Mouse (Mus musculus) midbrain, embryonic 13.5 days (tissue): Measurements from ENCODE around the gene Gab3. TPM values are rescaled to one million over a fixed set of nuclear protein-coding genes. Genes with fewer than 3 reads are reported as not detected.
A peak's percentile ranks its signal among the peaks of the same experiment; 100 is the strongest.

ENCODE experiments used
- ATAC-seq: fragments of 200-750 bp; cut with Nextera tagmentation; 2 replicates; pipeline ENCODE4 v1.8.0; 2017; ENCODE audit warnings: mild to moderate bottlenecking, moderate TSS enrichment, moderate library complexity
- H3K27ac ChIP-seq: fragments of 300-500 bp; sonication (generic); 2 replicates; pipeline ENCODE4 v1.5.1; 2015; ENCODE audit warnings: inconsistent platforms, mild to moderate bottlenecking, moderate library complexity
- H3K27me3 ChIP-seq: fragments of 300-500 bp; sonication (generic); 2 replicates; pipeline ENCODE4 v1.6.1; 2015; ENCODE audit warnings: mild to moderate bottlenecking, inconsistent platforms
- H3K36me3 ChIP-seq: fragments of 300-500 bp; sonication (generic); 2 replicates; pipeline ENCODE4 v1.6.1; 2015; ENCODE audit warnings: mild to moderate bottlenecking, inconsistent platforms
- H3K4me1 ChIP-seq: fragments of 300-500 bp; sonication (generic); replicated peaks from 2 replicates; pipeline ENCODE4 v1.6.1; 2015; ENCODE audit warnings: inconsistent platforms
- H3K4me2 ChIP-seq: fragments of 300-500 bp; sonication (generic); replicated peaks from 2 replicates; pipeline ENCODE4 v1.6.1; 2015; ENCODE audit warnings: moderate library complexity, mild to moderate bottlenecking, inconsistent platforms
- H3K4me3 ChIP-seq: fragments of 300-500 bp; sonication (generic); replicated peaks from 2 replicates; pipeline ENCODE4 v1.5.1; 2015; ENCODE audit warnings: mild to moderate bottlenecking, inconsistent platforms
- H3K9ac ChIP-seq: fragments of 300-500 bp; sonication (generic); replicated peaks from 2 replicates; pipeline ENCODE4 v1.6.1; 2015; ENCODE audit warnings: mild to moderate bottlenecking, inconsistent platforms
- H3K9me3 ChIP-seq: fragments of 300-500 bp; sonication (generic); 2 replicates; pipeline ENCODE4 v1.6.1; 2016; ENCODE audit warnings: mild to moderate bottlenecking, inconsistent platforms
- WGBS: fragments of 180-500 bp; shearing (Covaris S2); methylation state at CpG from one replicate; pipeline ENCODE4 v1.1.7; 2015; 5-methylcytosine and 5-hydroxymethylcytosine counted together
- polyA plus RNA-seq: library from polyadenylated mRNA; unstranded; fragments of >200 nt; fragmentation: Nextera tagmentation; extraction: Ambion mirVana; gene quantifications from 2 replicates; pipeline ENCODE4 v1.2.1, GENCODE M21; 2015

Gene Gab3
- polyA plus RNA-seq = 1.2 and 1.7 TPM in 2 replicates

DNA sequence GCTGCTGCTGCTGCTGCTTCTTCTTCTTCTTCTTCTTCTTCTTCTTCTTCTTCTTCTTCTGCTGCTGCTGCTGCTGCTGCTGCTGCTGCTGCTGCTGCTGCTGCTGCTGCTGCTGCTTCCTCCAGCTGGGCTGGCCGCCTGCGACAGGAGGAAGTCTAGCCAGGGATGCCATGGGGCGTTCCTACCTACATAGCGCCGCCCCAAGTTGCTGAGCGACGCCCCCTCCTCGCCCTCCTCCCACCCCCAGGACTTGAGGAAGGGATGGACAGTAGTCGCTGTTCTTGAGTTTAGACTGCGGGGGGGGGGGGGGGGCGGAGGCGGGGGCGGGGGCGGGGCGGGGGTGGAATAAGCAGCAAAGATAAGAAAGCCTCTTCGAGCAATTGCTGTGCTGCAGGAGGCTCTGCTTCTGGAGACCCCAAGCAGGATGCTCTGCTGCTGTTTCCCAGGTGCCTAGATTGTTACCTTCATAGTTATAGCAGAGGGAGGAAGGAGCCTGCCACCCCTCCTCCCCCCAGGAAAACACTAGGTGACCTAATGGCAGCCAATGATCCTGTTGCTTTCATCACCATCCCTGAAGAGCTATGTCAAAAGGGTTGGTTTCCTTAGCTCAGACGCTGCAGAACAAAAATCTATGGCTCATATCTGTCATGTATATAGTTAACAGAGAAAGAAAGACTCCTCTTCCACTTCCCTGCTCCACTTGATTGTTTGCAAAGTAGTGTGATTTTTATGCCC is at the start of gene Gab3:
Gab3 (minus strand) TSS at position 685 of the 735 bp plus-strand sequence.
- WGBS = 23% methylated on average over 5 of the region's 17 CpGs
- no peaks in the 10 kb centered on the region for H3K9me3 ChIP-seq
- peak within 1 kb of the TSS; percentile 59 for H3K9ac ChIP-seq
- peak within 1 kb of the TSS; percentile 51 for H3K4me3 ChIP-seq
- no peaks in the 10 kb centered on the region for H3K4me1 ChIP-seq
- peak within 1 kb of the TSS; percentile 59 for H3K4me2 ChIP-seq
- ATAC-seq = peak; percentile 96
- H3K36me3 ChIP-seq = no peaks in the 10 kb centered on the region
- H3K27ac ChIP-seq = no peak within 1 kb of the TSS
- no peaks in the 10 kb centered on the region for H3K27me3 ChIP-seq

DNA sequence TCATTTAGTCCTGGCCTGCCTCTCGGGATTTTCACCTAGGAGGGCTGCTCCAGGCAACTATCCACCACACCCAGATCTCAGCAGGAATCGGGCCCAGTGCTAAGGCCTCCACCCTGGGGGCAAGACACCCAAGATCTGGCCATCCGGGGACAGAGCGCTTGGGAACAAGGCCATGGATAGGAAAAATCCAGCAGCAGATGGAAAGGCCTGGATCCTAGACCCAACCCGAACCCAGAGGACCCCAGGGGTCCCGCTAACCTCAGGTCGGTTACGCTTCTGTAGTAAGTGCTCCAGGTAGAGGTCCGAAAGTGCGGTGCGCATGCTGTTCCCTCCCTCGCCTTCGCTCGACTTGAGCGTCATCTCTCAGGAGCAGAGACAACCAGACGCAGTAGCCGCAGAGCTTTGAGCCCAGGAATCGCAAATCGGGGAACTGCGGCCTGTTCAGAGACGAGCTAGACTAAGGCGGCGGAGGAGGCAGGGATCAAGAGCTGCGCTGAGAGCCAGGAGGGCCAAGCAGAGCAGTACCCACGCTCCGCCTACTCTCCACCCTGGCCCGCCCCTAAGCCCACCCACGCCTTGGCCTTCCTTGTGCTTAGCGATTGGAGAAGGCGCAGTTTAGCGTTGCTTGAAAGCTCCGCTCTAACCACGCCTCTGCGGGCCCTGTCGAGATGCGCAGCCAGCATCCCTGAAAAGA is 45.4 kb upstream of the Gab3 start, which contains the start of gene Mpp1:
Mpp1 (minus strand) TSS at position 550 of the 694 bp plus-strand sequence.
- Histone ChIP-seq H3K9me3 (no peaks in the 10 kb centered on the region), H3K36me3 (no peaks in the 10 kb centered on the region), H3K4me3 (peak within 1 kb of the TSS; percentile 48), H3K27me3 (no peaks in the 10 kb centered on the region), H3K27ac (no peak within 1 kb of the TSS), H3K9ac (peak within 1 kb of the TSS; percentile 65), H3K4me2 (peak within 1 kb of the TSS; percentile 60), H3K4me1 (no peaks in the 10 kb centered on the region)
- ATAC-seq = peak; percentile 100
- 28% methylated on average over 36 of the region's 36 CpGs for WGBS

DNA sequence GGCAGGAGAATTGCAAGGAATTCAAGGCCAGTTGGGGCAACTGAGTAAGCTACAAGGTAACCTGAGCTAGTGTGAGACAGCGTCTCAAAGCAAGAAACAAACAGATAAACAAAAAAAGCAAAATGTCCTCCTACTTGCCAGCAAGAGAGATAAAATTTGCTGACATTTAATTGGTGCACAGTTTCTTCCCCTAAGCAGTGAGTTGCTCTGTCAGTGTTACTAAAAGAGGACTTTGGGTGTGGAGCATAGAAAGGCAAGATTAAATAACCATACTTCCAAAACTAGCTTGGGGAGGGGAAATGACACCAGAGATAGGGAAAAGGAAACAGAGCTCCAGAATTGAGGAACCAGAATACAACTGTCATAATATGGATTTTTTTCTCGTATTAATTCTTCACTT is 44.2 kb upstream of the Gab3 start:
- Histone ChIP-seq H3K27ac (no peak overlapping the region), H3K9me3 (no peaks in the 10 kb centered on the region), H3K36me3 (no peaks in the 10 kb centered on the region), H3K4me3 (no peak overlapping the region), H3K4me2 (no peak overlapping the region), H3K9ac (no peak overlapping the region), H3K27me3 (no peaks in the 10 kb centered on the region), H3K4me1 (no peaks in the 10 kb centered on the region)
- no peak for ATAC-seq
- 67% methylated on average over 2 of the region's 2 CpGs for WGBS

DNA sequence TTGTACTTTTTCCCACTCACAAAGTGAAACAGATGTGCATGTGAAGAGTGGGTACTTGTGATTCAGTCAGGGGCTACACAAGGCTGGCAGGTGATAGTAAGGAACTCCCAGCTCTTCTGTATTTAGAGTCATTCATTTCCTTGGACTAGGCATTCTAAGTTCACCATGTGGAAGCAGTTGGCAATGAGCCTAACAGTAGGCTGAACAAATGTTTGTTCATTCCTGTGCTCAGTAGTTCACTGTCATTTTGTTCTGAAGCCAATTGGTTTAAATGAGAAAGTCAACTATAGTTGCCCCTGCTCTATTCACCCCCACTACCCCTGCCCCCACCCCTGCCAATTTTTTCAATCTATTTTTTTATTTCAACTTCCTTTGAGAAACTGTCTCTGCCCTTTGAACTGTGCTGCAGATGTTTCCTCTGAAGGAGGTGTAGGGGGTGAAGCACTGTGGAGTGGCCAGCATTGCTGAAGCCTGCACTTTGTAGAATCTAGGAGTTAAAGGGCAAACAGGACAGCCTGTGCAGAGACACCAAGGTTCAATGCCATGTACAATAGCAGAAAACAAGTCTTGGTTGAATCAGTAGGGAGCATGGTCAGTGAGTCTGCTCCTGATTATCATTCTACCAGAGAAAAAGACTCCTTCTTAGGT is 43.2 kb upstream of the Gab3 start:
- Histone ChIP-seq H3K27ac (no peak overlapping the region), H3K4me2 (no peak overlapping the region), H3K9ac (no peak overlapping the region), H3K9me3 (no peaks in the 10 kb centered on the region), H3K4me3 (no peak overlapping the region), H3K4me1 (no peaks in the 10 kb centered on the region), H3K27me3 (no peaks in the 10 kb centered on the region), H3K36me3 (no peaks in the 10 kb centered on the region)
- no peak for ATAC-seq

DNA sequence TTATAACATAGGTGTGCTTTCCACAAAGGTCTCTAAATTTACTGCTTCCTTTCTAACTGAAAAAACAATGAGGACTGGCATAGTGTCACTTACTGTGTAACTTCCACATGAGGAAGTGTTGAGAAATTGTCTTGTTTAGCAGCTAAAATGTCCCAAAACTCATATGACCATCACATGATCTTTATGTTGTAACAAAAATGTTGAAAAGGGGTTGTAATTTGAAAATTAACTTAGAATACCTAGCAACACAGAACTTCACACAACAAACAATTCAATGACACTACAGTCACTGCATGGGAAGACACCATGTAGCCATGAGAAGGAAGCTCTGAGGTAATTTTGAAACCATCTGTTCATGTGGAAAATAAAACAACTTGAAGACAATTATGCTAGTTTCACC is 41.6 kb upstream of the Gab3 start:
- Histone ChIP-seq H3K4me3 (no peak overlapping the region), H3K27ac (no peak overlapping the region), H3K4me2 (no peak overlapping the region), H3K27me3 (no peaks in the 10 kb centered on the region), H3K9ac (no peak overlapping the region), H3K36me3 (no peaks in the 10 kb centered on the region), H3K4me1 (no peaks in the 10 kb centered on the region), H3K9me3 (no peaks in the 10 kb centered on the region)
- ATAC-seq = no peak

DNA sequence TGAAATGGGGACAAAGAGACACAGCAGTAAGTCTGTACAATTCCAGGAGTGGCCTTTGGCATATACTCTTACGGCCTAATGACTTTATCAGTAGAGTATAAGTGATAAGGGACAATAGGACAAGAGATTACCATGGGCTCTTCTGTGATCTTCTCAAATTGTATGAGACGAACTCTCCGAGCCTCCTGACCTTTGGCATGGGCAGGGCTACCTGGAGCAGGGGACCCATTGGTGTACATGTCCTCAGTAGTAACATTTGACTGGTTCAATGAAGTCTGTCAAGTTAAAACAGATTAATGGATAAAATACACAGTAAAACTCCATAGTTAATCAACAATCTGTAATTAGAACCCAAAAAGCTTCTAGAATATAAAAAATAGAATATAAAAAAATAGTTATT is 40.3 kb upstream of the Gab3 start:
- WGBS = 71% methylated on average over 3 of the region's 3 CpGs
- Histone ChIP-seq H3K4me3 (no peak overlapping the region), H3K9ac (no peak overlapping the region), H3K4me1 (no peaks in the 10 kb centered on the region), H3K36me3 (no peaks in the 10 kb centered on the region), H3K27ac (no peak overlapping the region), H3K27me3 (no peaks in the 10 kb centered on the region), H3K4me2 (no peak overlapping the region), H3K9me3 (no peaks in the 10 kb centered on the region)
- no peak for ATAC-seq

DNA sequence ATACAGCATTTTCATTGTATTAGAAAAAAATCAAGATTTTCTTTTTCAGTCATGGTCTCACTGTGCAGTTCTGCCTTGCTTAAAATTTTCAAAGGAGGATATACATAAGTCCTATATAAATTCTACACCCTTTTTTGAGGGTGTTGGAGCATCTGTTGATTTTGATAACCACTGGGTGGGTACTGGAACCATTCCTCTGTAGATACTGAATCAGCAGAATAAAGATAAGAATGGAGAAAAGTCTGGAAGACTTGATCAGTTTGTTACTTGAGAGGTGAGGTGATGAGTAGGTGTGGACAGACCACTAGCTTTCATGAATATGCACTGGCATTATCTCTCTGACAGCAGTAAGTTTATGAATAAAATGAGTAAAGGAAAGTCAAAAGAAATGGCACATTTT is 30.3 kb upstream of the Gab3 start:
- Histone ChIP-seq H3K36me3 (peaks cover 3% of the 10 kb centered on the region; the same call in 1 of the 2 replicates), H3K27me3 (no peaks in the 10 kb centered on the region), H3K4me1 (no peaks in the 10 kb centered on the region), H3K27ac (no peak overlapping the region), H3K4me2 (no peak overlapping the region), H3K9me3 (no peaks in the 10 kb centered on the region), H3K4me3 (no peak overlapping the region), H3K9ac (no peak overlapping the region)
- ATAC-seq = no peak

DNA sequence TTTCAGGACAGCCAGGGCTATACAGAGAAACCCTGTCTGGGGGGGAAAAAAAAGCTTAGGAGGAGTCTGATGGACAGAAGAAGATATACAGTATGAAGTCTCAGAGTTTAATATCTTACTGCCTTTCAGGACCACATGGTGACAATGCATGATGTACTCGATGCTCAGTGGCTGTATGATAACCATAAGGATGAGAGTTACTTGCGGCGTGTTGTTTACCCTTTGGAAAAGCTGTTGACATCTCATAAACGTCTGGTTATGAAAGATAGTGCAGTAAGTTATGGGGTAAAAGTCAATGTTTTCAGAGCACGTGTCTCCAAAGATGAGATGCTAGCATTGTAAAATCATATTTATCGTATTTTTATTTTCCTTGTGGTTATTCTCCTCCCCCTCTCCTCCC is 17.0 kb upstream of the Gab3 start:
- Histone ChIP-seq H3K9ac (no peak overlapping the region), H3K27me3 (no peaks in the 10 kb centered on the region), H3K9me3 (no peaks in the 10 kb centered on the region), H3K4me2 (no peak overlapping the region), H3K36me3 (peaks cover 40% of the 10 kb centered on the region), H3K4me3 (no peak overlapping the region), H3K27ac (no peak overlapping the region), H3K4me1 (peaks cover 3% of the 10 kb centered on the region; the same call in 1 of the 2 replicates)
- ATAC-seq = no peak
- WGBS = 91% methylated on average over 6 of the region's 6 CpGs

DNA sequence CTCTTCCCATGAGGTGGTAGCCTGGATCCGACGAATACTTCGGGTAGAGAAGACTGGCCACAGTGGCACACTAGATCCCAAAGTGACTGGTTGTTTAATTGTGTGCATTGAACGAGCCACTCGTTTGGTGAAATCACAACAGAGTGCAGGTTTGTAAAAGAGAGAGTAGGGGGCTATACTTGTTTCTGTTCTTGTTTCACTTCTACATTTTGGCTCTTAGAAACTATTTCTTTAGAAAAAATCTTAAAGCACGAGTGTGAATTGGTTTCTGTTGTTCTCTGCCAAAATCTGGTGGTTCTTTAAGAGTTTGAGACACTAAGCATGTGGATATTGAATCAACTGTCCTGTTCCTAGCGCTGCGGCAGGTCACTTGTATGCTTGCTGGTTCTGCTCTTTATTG is 13.5 kb upstream of the Gab3 start:
- Histone ChIP-seq H3K4me1 (peaks cover 8% of the 10 kb centered on the region), H3K4me3 (no peak overlapping the region), H3K4me2 (no peak overlapping the region), H3K9ac (no peak overlapping the region), H3K9me3 (no peaks in the 10 kb centered on the region), H3K36me3 (peaks cover 13% of the 10 kb centered on the region), H3K27ac (no peak overlapping the region), H3K27me3 (no peaks in the 10 kb centered on the region)
- ATAC-seq = no peak
- WGBS = 92% methylated on average over 8 of the region's 8 CpGs

DNA sequence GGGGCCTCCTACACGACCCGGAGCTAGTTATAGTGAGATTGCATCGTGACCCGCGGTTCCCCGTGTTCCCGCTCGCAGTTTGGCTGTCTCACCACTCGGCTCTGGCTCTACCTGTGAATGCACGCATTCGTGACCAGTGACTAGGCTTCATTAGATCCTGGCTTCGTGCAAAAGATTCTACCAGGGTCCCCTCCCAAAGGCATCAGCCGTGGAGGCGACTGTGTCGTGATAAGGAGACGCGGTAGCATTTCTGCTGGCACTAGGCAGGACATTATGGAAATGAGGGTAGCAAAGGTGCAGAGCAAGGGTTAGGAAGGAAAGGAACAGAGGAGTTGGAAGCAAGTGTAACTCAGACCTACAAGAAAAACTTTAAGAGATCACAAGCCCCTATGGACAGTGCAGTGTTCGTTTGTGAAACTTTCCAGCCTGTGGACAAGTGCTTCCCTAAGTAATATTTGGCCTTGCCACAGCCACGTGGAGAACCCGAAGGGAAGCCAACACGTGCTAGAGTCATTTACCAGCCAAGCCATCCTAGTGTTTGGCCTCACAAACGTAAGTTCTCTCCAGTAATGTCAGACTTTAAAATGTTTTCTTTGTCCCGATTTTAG is 11.0 kb upstream of the Gab3 start:
- Histone ChIP-seq H3K9ac (peak overlapping the region; percentile 61), H3K27ac (peak overlapping the region; percentile 69), H3K9me3 (no peaks in the 10 kb centered on the region), H3K36me3 (0 out of 2 replicates have a peak, but pooled peaks cover 5% of the 10 kb centered on the region), H3K27me3 (no peaks in the 10 kb centered on the region), H3K4me2 (peak overlapping the region; percentile 57), H3K4me1 (peaks cover 8% of the 10 kb centered on the region), H3K4me3 (peak overlapping the region; percentile 57)
- ATAC-seq = no peak
- 23% methylated on average over 23 of the region's 23 CpGs for WGBS

DNA sequence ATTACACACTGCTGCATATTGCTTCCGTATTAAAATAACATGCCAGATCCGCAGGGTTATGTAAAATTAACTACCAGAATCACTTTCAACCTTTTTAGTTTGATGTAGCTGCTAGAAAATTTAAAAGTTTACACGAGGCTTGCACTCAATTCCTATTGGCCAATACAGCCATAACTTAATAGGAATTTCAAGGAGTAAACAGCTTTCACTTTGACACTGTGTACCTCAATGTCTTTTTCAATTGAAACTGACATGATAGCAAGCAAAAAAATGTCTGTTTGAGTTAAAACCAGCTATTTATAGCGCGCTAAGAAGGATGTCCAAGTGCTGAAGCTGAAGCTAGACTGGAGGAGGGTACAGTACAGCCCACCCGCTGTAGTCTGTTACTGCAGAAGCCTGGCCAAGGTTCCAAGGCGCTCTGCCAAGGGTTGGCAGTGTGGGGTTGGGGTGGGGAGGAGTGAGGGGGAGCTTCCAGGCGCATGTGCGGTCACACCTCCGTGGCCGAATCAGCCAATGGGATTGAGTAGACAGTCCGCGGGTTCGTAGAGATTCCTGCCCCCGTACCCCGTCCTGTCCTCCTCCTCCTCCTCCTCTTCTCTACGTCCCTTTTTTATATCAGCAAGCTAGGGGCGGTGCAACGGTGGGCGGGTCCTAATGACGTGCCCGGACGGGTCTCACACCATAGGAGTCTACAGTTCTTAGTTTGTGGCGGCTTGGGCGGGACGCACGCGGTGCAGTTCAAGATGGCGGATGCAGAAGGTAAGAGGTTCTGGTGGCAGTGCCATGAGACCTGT is 10.3 kb upstream of the Gab3 start, which contains the start of gene Dkc1:
Dkc1 (plus strand) TSS at position 486 of the 794 bp plus-strand sequence.
- H3K27ac ChIP-seq = peak within 1 kb of the TSS; percentile 69
- H3K36me3 ChIP-seq = 0 out of 2 replicates have a peak, but pooled peaks cover 5% of the 10 kb centered on the region
- H3K4me1 ChIP-seq = peaks cover 8% of the 10 kb centered on the region
- ATAC-seq = peak; percentile 99
- no peaks in the 10 kb centered on the region for H3K9me3 ChIP-seq
- 27% methylated on average over 29 of the region's 29 CpGs for WGBS
- no peaks in the 10 kb centered on the region for H3K27me3 ChIP-seq
- peak within 1 kb of the TSS; percentile 57 for H3K4me3 ChIP-seq
- peak within 1 kb of the TSS; percentile 57 for H3K4me2 ChIP-seq
- peak within 1 kb of the TSS; percentile 61 for H3K9ac ChIP-seq
